In genomic region chr8:65065622-65066021, GRCm38 (mm10) we compare ENCODE assay signal across 42 mouse cellular contexts. TPM values are rescaled to one million over a fixed set of nuclear protein-coding genes. Genes with fewer than 3 reads are reported as not detected.
"Had no signal": no experiment of that assay in that cellular context is flagged by ENCODE, and none has a peak within 500 bp of the region (broad histone marks: within the 10 kb centered on the region; RNA-seq: fewer than 3 reads in every experiment).

No protein-coding gene starts in this region.

- H3K9me3 ChIP-seq: heart, embryonic 15.5 days; intestine, embryonic 15.5 days; kidney, embryonic 15.5 days; limb, embryonic 13.5 days; limb, embryonic 15.5 days; liver, embryonic 12.5 days had no signal

- H3K4me1 ChIP-seq: heart, embryonic 13.5 days; heart, embryonic 15.5 days; intestine, embryonic 15.5 days; kidney, embryonic 15.5 days; limb, embryonic 15.5 days; liver, embryonic 12.5 days had no signal

- H3K27ac ChIP-seq: heart, embryonic 13.5 days; heart, embryonic 15.5 days; hindbrain, embryonic 14.5 days; intestine, embryonic 15.5 days; kidney, postnatal 0 days; limb, embryonic 13.5 days; limb, embryonic 15.5 days; liver, embryonic 12.5 days; liver, embryonic 14.5 days had no signal

- H3K4me3 ChIP-seq: heart, embryonic 13.5 days; heart, embryonic 15.5 days; intestine, embryonic 15.5 days; kidney, embryonic 15.5 days; limb, embryonic 13.5 days; limb, embryonic 15.5 days; liver, embryonic 12.5 days had no signal

- H3K36me3 ChIP-seq: heart, embryonic 13.5 days; heart, embryonic 15.5 days; intestine, embryonic 15.5 days; kidney, embryonic 15.5 days; limb, embryonic 13.5 days; limb, embryonic 15.5 days; liver, embryonic 12.5 days had no signal

- H3K27me3 ChIP-seq: heart, embryonic 13.5 days; heart, embryonic 15.5 days; intestine, embryonic 15.5 days; kidney, embryonic 15.5 days; limb, embryonic 13.5 days; limb, embryonic 15.5 days; liver, embryonic 12.5 days had no signal

- DNase-seq: gastrocnemius, postnatal 14 days; gastrocnemius, postnatal 36 days; heart, adult 18-20 months; heart, postnatal 14 days; heart, postnatal 36 days; kidney, adult 2 months; kidney, adult 9 months; kidney, postnatal 14 days; kidney, postnatal 36 days; layer of hippocampus, adult 9-11 months; layer of hippocampus, postnatal 36 days; left cerebral cortex, postnatal 4 days had no signal

- H3K9ac ChIP-seq: heart, embryonic 13.5 days; heart, embryonic 15.5 days; hindbrain, embryonic 14.5 days; intestine, embryonic 15.5 days; kidney, embryonic 15.5 days; limb, embryonic 13.5 days; limb, embryonic 15.5 days; liver, embryonic 12.5 days; liver, embryonic 14.5 days had no signal

RNA-seq across cellular contexts. Expression of gene Gm10663, which starts 9.2 kb away (rescaled TPM):
- total RNA-seq: gastrocnemius, adult 18-20 months; gastrocnemius, adult 8-10 months; gastrocnemius, postnatal 14 days; gastrocnemius, postnatal 36 days; heart, adult 18-20 months; heart, postnatal 14 days; heart, postnatal 36 days; hematopoietic stem cell, adult 5-6 weeks; layer of hippocampus, adult 18-20 months; layer of hippocampus, adult 8-10 months; layer of hippocampus, postnatal 14 days; layer of hippocampus, postnatal 36 days; left cerebral cortex, adult 18-20 months; left cerebral cortex, adult 8-10 months; left cerebral cortex, postnatal 10 days; left cerebral cortex, postnatal 25 days; left cerebral cortex, postnatal 4 days; liver, adult 2 months had no signal
- polyA plus RNA-seq: gonadal fat pad, adult 2 months; heart, embryonic 11.5 days; heart, embryonic 13.5 days; heart, embryonic 15.5 days; heart, postnatal 0 days; hindbrain, embryonic 11.5 days; hindbrain, embryonic 14.5 days; hindbrain, embryonic 16.5 days; inflammation-experienced regulatory T-cells, adult 6 months; intestine, embryonic 15.5 days; intestine, postnatal 0 days; kidney, adult 2 months; kidney, embryonic 15.5 days; kidney, postnatal 0 days; large intestine, adult 2 months; limb, embryonic 11.5 days; limb, embryonic 13.5 days; limb, embryonic 15.5 days; liver, adult 2 months; liver, embryonic 12.5 days; liver, embryonic 14.5 days had no signal

RNA-seq across cellular contexts. Expression of gene Apela, which starts 28.5 kb away (rescaled TPM):
- total RNA-seq: gastrocnemius, adult 18-20 months; gastrocnemius, adult 8-10 months; gastrocnemius, postnatal 14 days; gastrocnemius, postnatal 36 days; heart, adult 18-20 months; heart, postnatal 14 days; heart, postnatal 36 days; hematopoietic stem cell, adult 5-6 weeks; layer of hippocampus, adult 18-20 months; layer of hippocampus, adult 8-10 months; layer of hippocampus, postnatal 36 days; left cerebral cortex, adult 18-20 months; left cerebral cortex, adult 8-10 months; left cerebral cortex, postnatal 10 days; left cerebral cortex, postnatal 25 days; liver, adult 2 months had no signal
- polyA plus RNA-seq: gonadal fat pad, adult 2 months; inflammation-experienced regulatory T-cells, adult 6 months; large intestine, adult 2 months; liver, adult 2 months had no signal

RNA-seq across cellular contexts. Expression of gene Trim60, which starts 47.2 kb away (rescaled TPM):
- total RNA-seq: gastrocnemius, adult 18-20 months; gastrocnemius, adult 8-10 months; gastrocnemius, postnatal 14 days; gastrocnemius, postnatal 36 days; heart, adult 18-20 months; heart, postnatal 14 days; heart, postnatal 36 days; hematopoietic stem cell, adult 5-6 weeks; layer of hippocampus, adult 18-20 months; layer of hippocampus, adult 8-10 months; layer of hippocampus, postnatal 14 days; layer of hippocampus, postnatal 36 days; left cerebral cortex, adult 18-20 months; left cerebral cortex, adult 8-10 months; left cerebral cortex, postnatal 10 days; left cerebral cortex, postnatal 25 days; left cerebral cortex, postnatal 4 days; liver, adult 2 months had no signal
- polyA plus RNA-seq: gonadal fat pad, adult 2 months; heart, embryonic 11.5 days; heart, embryonic 13.5 days; heart, embryonic 15.5 days; heart, postnatal 0 days; hindbrain, embryonic 11.5 days; hindbrain, embryonic 16.5 days; inflammation-experienced regulatory T-cells, adult 6 months; intestine, embryonic 15.5 days; intestine, postnatal 0 days; large intestine, adult 2 months; limb, embryonic 11.5 days; liver, adult 2 months; liver, embryonic 12.5 days; liver, embryonic 14.5 days had no signal

RNA-seq across cellular contexts. Expression of gene Trim61, which starts 47.3 kb away (rescaled TPM):
- total RNA-seq: gastrocnemius, adult 18-20 months; gastrocnemius, adult 8-10 months; gastrocnemius, postnatal 14 days; gastrocnemius, postnatal 36 days; heart, adult 18-20 months; heart, postnatal 14 days; heart, postnatal 36 days; hematopoietic stem cell, adult 5-6 weeks; layer of hippocampus, adult 18-20 months; layer of hippocampus, adult 8-10 months; layer of hippocampus, postnatal 14 days; layer of hippocampus, postnatal 36 days; left cerebral cortex, adult 18-20 months; left cerebral cortex, adult 8-10 months; left cerebral cortex, postnatal 10 days; left cerebral cortex, postnatal 25 days; left cerebral cortex, postnatal 4 days; liver, adult 2 months had no signal
- polyA plus RNA-seq: gonadal fat pad, adult 2 months; heart, embryonic 15.5 days; heart, postnatal 0 days; hindbrain, embryonic 11.5 days; hindbrain, embryonic 16.5 days; inflammation-experienced regulatory T-cells, adult 6 months; intestine, embryonic 15.5 days; large intestine, adult 2 months; limb, embryonic 11.5 days; liver, adult 2 months; liver, embryonic 12.5 days; liver, embryonic 14.5 days had no signal
